Mouse (Mus musculus) layer of hippocampus, adult 8-10 months (tissue): ENCODE data around the gene Pmepa1. TPM values are rescaled to one million over a fixed set of nuclear protein-coding genes. Genes with fewer than 3 reads are reported as not detected.

Experiments used
- DNase-seq, 2 experiments: peaks; one replicate each; pipeline ENCODE4 v3.0.0; 2022; ENCODE audit warnings: low spot score in 2 of 2
- total RNA-seq, 4 experiments: library from RNA; stranded (reverse); gene quantifications; 2 replicates each; pipeline ENCODE4 v1.2.4; 2022

Pmepa1 gene
- total RNA-seq, result 10 to 100 TPM; 15.0 to 37.8 (median 25.3) TPM

DNA sequence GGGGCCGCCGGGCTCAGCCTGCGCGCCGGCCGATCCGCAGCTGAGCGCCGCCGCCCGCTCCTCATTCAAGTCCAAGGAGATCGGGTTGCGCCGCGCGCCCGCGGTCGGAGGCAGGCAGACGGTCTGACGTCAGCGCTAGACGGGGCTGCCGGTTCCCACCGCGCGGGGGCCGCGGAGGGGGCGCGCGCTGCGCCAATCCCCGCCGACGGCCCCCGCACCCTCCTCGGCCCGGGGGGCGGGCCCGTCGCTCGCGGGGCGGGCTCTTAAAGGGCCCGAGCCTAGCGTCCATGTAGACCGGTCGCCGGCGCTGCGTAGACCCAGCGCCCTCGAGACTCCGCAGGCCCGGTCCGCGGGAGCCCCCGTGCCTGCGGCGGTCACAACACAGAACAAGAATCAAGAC is at the start of gene Pmepa1:
Pmepa1 (minus strand) TSS at position 125 of the 400 bp plus-strand sequence.
- peak; percentile 77 to 87 for DNase-seq

GRCm38 (mm10) chr2:173321754-173322153 is 45.4 kb upstream of the Pmepa1 start:
- DNase-seq, result no peak

- no peak for DNase-seq
Observed at GRCm38 (mm10) chr2:173321194-173321593, 44.9 kb upstream of the Pmepa1 start.

- no peak for DNase-seq
Observed at GRCm38 (mm10) chr2:173314291-173314690, 38.0 kb upstream of the Pmepa1 start.

DNA sequence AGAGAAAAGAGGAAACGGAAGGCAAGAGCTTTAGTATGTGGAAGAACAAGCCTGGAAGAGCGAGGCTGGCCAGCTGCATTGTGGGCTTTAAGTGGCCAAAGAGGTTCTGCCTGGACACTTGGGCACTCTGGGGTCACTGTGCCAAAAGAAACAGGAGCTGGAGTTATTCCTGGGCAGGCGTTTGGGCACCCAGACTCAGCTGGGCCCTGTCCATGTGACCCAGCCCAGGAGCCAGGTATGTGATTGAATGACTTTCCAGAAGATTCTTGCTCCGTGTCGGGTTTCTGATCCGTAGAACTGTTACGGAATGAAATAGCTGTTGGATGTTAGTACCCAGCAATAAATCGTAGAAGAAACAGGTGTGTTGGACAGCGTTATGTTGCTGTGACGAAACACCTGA is 32.2 kb upstream of the Pmepa1 start:
- no peak for DNase-seq

- DNase-seq, result no peak
Observed at GRCm38 (mm10) chr2:173307984-173308383, 31.7 kb upstream of the Pmepa1 start.

DNA sequence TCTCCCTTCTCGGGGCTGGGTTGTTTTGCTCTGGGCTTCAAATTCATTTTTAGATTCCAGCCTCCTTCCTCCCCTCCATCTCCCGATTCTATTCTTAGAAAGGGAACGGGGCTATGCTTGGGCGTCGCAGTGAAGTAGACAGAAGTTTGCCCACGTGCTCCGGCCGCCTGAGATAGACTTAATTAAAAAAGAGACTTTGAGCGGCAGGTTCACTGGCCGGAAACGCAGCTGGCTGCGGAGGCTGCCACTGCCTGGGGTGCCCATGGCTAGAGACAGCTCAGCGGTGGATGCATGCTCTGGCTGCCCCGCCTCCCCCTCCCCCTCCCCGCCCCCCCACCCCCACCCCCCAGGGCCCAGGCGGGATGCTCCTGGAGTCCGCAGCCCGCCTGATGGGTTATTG is 31.2 kb upstream of the Pmepa1 start:
- DNase-seq, result peak; percentile 32 to 41

- peak; percentile 79 to 81 for DNase-seq
Observed at GRCm38 (mm10) chr2:173306734-173307525, 30.6 kb upstream of the Pmepa1 start.

- DNase-seq, result no peak
Observed at GRCm38 (mm10) chr2:173305011-173305410, 28.7 kb upstream of the Pmepa1 start.

DNA sequence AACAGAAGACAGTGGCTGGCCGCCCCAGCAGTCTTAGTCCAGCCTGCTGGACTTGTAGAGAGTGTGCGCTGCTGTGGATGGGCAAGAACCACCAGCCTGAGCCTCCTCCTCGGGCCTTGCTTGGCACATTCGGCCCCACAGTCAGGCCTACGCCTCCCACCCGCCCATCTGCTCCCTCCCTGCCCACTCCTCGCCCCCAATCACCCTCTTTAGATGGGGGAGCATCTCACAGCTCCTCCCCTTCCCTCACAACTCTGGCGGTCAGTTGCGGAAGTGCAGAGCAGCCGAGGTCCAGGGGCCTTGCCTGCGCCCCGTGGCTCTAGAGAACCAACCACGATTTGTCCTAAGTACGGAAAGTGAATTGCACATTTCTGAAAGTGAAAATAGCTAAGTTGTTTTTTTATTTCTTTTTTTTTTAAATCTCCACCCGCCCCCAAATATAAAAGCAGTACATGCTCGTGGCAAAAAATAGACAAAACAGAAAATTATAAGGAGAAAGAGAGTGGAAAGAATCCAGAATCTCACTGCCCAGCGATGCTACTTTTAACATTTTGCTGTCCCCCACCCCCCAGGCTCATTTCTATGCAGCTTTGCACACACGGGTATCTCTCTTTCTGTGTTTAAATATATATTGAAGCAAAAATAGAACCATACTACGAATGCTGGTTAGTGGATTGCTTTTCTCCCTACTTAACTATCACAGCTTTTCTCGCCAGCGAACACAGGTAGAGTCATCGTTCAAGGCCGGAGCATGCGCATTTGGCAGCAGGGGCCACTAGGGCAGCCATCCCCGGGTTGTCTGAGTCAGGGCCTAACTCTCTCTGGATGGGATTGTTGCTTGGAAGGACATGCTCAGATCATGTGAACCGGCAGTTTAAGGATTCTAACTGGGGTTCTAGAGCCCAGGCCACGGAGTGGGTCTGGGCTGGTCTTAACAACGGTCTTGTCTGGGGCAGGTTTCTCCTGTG is 24.6 kb upstream of the Pmepa1 start:
- DNase-seq, result no peak

DNA sequence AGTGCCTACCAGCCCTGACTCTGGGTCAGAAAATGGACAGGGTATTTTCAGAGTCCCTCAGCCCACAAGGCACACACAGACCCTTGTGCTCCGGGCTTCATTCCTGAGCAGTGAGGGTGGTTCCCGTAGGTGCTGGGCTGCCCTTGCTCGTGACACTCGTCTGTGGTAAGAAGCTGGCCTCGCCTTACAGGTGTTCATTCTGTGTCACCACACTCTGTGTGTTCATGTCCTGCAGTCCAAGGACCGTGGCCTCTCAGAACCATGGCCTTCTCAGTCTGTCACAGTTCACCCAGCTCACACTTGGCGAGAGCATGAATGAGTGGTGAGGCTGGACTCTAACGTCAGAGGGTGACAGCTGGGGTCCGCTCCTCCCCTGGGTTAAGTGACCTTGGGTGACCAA is 20.1 kb upstream of the Pmepa1 start:
- DNase-seq, result no peak

- peak in 1 of 2 experiments; percentile 51 for DNase-seq
Observed at GRCm38 (mm10) chr2:173293042-173293441, 16.7 kb upstream of the Pmepa1 start.

- DNase-seq, result no peak
Observed at GRCm38 (mm10) chr2:173292551-173292950, 16.2 kb upstream of the Pmepa1 start.

DNA sequence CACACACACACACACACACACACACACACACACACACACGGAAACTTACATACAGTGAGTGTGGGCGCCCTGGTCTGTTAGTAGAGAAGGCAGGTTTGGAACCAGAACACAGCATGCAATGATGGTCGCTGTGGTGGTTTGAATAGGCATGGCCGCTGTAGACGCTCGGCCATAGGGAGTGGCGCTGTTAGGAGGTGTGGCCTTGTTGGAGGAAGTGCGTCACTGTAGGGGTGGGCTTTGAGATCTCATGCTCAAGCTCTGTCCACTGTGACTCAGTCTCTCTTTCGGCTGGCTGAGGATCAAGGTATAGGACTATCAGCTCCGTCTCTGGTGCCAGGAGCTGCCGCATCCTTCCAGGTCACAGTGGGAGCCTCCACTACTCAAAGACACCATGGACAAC is 14.6 kb upstream of the Pmepa1 start:
- DNase-seq, result no peak

DNA sequence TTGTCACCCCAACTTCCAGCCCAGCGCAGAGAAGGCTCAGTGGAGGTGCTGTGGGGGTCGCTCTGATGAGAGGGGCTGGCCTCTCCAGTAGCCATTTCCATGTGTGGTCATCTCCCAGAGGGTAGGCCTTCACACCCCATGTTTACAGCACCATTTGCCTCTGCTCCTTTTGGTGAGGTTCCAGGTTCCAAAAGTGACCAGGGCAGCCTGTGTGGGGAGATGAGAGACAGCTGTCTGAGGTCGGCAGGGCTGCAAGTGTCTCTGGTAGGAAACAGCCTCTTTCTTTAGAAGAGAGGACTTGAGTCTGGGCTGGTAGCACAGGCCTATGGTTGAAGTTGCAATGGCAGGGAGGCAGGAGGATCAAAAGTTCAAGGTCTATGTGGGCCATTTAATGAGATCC is 13.6 kb upstream of the Pmepa1 start:
- no peak for DNase-seq

GRCm38 (mm10) chr2:173285816-173286538 is 9.6 kb upstream of the Pmepa1 start:
- no peak for DNase-seq

DNA sequence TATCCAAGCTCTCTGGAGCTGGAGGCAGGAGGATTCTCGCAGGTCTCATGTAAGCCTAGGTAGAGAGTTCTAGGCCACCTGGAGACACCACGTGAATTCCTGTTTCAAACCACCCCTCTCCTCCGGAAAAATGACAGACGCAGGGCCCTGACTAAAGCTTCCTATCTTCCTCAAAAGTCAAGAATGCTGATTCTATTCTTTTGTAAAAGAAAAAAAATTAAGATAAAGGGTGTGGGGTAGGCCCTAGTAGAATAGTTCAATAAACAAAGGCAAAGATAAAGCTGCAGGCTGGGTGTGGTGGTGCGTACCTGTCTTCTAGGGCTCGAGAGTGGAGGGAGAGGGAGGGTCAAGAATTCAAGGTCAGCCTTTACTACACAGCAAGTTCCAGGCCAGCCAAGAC is 8.4 kb upstream of the Pmepa1 start:
- DNase-seq, result no peak

DNA sequence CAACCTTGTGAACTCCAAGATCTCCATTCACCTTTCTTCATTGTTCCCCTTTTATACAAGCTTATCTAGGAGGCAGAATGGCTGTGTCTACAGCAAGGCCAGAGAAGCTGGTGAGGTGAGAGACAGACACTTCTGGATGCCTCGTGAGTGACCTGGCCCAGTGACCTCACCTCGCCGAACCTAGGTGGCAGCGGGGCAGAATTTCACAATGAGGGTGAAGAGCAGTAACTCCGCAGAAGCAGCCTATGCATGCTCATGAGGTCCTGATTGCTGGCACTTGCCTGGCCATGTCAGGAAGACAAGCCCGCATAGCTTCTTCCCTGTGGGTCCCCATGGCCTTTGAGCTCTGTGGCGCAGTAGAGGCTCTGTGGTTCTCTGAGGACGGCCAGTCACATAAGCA is 5.9 kb upstream of the Pmepa1 start:
- no peak for DNase-seq

- DNase-seq, result no peak
Observed at GRCm38 (mm10) chr2:173281021-173281937, 4.9 kb upstream of the Pmepa1 start.

GRCm38 (mm10) chr2:173278846-173279580 is 2.7 kb upstream of the Pmepa1 start:
- DNase-seq, result no peak
